In genomic region chr1:155972146-155973067, GRCm38 (mm10) we compare ENCODE assay signal across 8 mouse cellular contexts. TPM values are rescaled to one million over a fixed set of nuclear protein-coding genes. Genes with fewer than 3 reads are reported as not detected.
A peak's percentile ranks its signal among the peaks of the same experiment; 100 is the strongest.
DNase-seq lines count a peak whose midpoint lies in the region; ATAC-seq lines count a peak whose summit lies in the region.

No protein-coding gene starts in this region.

- peak overlapping the region; percentile 99 for H3K9ac ChIP-seq in embryonic facial prominence, embryonic 15.5 days
- peak overlapping the region; percentile 96 for H3K9ac ChIP-seq in limb, embryonic 11.5 days (ENCODE audit: low read length)
- H3K9ac ChIP-seq in midbrain, embryonic 13.5 days (replicated peaks), result peak overlapping the region; percentile 98

- ATAC-seq in frontal cortex, adult (ENCODE audit: low TSS enrichment), result peak; percentile 32; the same call in 1 of the 2 replicates
- peak; percentile 56; the same call in 1 of the 2 replicates for ATAC-seq in embryonic facial prominence, embryonic 15.5 days (ENCODE audit: insufficient number of reproducible peaks, low FRiP score, low TSS enrichment, low read depth)
- peak; percentile 53 for ATAC-seq in limb, embryonic 11.5 days (ENCODE audit: insufficient number of reproducible peaks, low FRiP score, low TSS enrichment, low read depth)
- no peak; the same call in none of the 2 replicates for ATAC-seq in midbrain, embryonic 13.5 days

- peak overlapping the region; percentile 68 for H3K4me2 ChIP-seq in embryonic facial prominence, embryonic 15.5 days (replicated peaks)
- peak overlapping the region; percentile 47 for H3K4me2 ChIP-seq in limb, embryonic 11.5 days (ENCODE audit: low read depth, severe bottlenecking)
- peak overlapping the region; percentile 78 for H3K4me2 ChIP-seq in midbrain, embryonic 13.5 days (replicated peaks)

- H3K4me3 ChIP-seq in embryonic facial prominence, embryonic 15.5 days (replicated peaks), result peak overlapping the region; percentile 99
- H3K4me3 ChIP-seq in limb, embryonic 11.5 days (ENCODE audit: low read depth, low read length), result peak overlapping the region; percentile 94
- peak overlapping the region; percentile 99 for H3K4me3 ChIP-seq in midbrain, embryonic 13.5 days (replicated peaks)

- H3K36me3 ChIP-seq in embryonic facial prominence, embryonic 15.5 days, result no peaks in the 10 kb centered on the region
- H3K36me3 ChIP-seq in limb, embryonic 11.5 days (ENCODE audit: control insufficient read depth, insufficient read depth, low read length), result no peaks in the 10 kb centered on the region
- no peaks in the 10 kb centered on the region for H3K36me3 ChIP-seq in midbrain, embryonic 13.5 days

- no peak for DNase-seq in frontal cortex, postnatal 14 days (ENCODE audit: low spot score in 2 of 2)
- DNase-seq in spleen, postnatal 36 days (ENCODE audit: low spot score in 2 of 2), result peak; percentile 43 to 49
- DNase-seq in spleen, postnatal 4 days (ENCODE audit: low spot score in 2 of 2), result no peak
- no peak for DNase-seq in limb, embryonic 11.5 days (ENCODE audit: low spot score)
- no peak for DNase-seq in B cell, adult 2 months

- peaks cover 4% of the 10 kb centered on the region for H3K4me1 ChIP-seq in embryonic facial prominence, embryonic 15.5 days
- no peaks in the 10 kb centered on the region for H3K4me1 ChIP-seq in limb, embryonic 11.5 days (ENCODE audit: control insufficient read depth, insufficient read depth, low read length)
- peaks cover 33% of the 10 kb centered on the region for H3K4me1 ChIP-seq in midbrain, embryonic 13.5 days (replicated peaks)

- no peaks in the 10 kb centered on the region for H3K27me3 ChIP-seq in embryonic facial prominence, embryonic 15.5 days
- no peaks in the 10 kb centered on the region for H3K27me3 ChIP-seq in limb, embryonic 11.5 days (ENCODE audit: control insufficient read depth, insufficient read depth, low read length)
- H3K27me3 ChIP-seq in midbrain, embryonic 13.5 days, result no peaks in the 10 kb centered on the region

- peak overlapping the region; percentile 94 for H3K27ac ChIP-seq in embryonic facial prominence, embryonic 15.5 days (replicated peaks)
- peak overlapping the region; percentile 77; the same call in 1 of the 2 replicates for H3K27ac ChIP-seq in limb, embryonic 11.5 days (replicated peaks; ENCODE audit: low read depth, low read length)
- H3K27ac ChIP-seq in midbrain, embryonic 13.5 days, result peak overlapping the region; percentile 95

- no peaks in the 10 kb centered on the region for H3K9me3 ChIP-seq in embryonic facial prominence, embryonic 15.5 days (replicated peaks)
- no peaks in the 10 kb centered on the region for H3K9me3 ChIP-seq in limb, embryonic 11.5 days (ENCODE audit: control insufficient read depth, low read length)
- H3K9me3 ChIP-seq in midbrain, embryonic 13.5 days, result no peaks in the 10 kb centered on the region

- WGBS in embryonic facial prominence, embryonic 15.5 days, result 1% methylated on average over 49 of the region's 51 CpGs
- 2% methylated on average over 37 of the region's 51 CpGs for WGBS in limb, embryonic 11.5 days
- 2% methylated on average over 43 of the region's 51 CpGs for WGBS in midbrain, embryonic 13.5 days

RNA-seq across cellular contexts. Expression of gene Cep350, which starts 0.6 kb away (rescaled TPM):
- 13.0 and 13.9 TPM in 2 replicates for polyA plus RNA-seq in embryonic facial prominence, embryonic 15.5 days (2015; fragmentation: Nextera tagmentation; extraction: Ambion mirVana)
- 6.2 and 7.1 TPM in 2 replicates for polyA plus RNA-seq in limb, embryonic 11.5 days (2014; fragmentation: Nextera tagmentation; extraction: Ambion mirVana)
- polyA plus RNA-seq in midbrain, embryonic 13.5 days (2015; fragmentation: Nextera tagmentation; extraction: Ambion mirVana), result 11.0 and 11.2 TPM in 2 replicates

Comparison
In these comparisons a context has a peak if more than half of its experiments do, and no peak if none do; other contexts are left out.
1. DNase-seq: peak in spleen, postnatal 36 days (2 of 2); none in frontal cortex, postnatal 14 days (0 of 2), spleen, postnatal 4 days (0 of 2), limb, embryonic 11.5 days (single experiment) and B cell, adult 2 months (0 of 2).
2. Peak in every context shown above with its lines, with median percentiles within 50 percentile points of each other: H3K27ac ChIP-seq, H3K4me2 ChIP-seq, H3K4me3 ChIP-seq and H3K9ac ChIP-seq.